Mouse (Mus musculus) erythroblast, embryonic 14.5 days (primary cell): ENCODE measurements around the gene Nudt1.

Experiments
- GATA1 ChIP-seq: IDR thresholded peaks from 2 replicates; pipeline ENCODE4 v1.6.1; 2012; ENCODE audit warnings: low read length, inconsistent platforms, mixed read lengths
- TAL1 ChIP-seq: IDR thresholded peaks from 3 replicates; pipeline ENCODE4 v1.6.1; 2012; ENCODE audit warnings: low read length, inconsistent platforms, mixed read lengths

DNA sequence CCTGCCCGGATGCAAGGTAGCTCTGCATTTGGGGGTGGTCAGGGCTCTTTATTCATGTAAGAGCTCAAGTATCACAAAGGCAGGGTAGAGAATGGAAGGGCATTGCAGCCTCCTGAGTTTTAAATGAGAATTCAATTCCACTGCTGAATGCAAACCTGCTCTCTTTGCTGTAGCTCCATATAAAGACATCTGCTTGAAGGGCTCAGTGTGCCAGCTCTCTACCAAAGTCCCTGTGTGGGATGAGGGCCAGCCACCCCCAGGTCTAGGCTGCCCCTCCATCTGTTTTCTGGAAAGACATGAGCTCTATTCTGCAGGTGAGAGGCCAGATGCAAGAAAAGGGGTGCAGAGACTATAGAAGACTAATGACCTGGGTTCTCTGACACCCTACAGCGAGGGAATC lies 36.7 kb upstream of the Nudt1 start:
- no peak for TF ChIP-seq TAL1
- no peak for TF ChIP-seq GATA1
